Mouse (Mus musculus): ENCODE data around the gene Spef2.
"Not testable (repeated sequence)": the region's sequence is repeated elsewhere in the genome, so short reads cannot be mapped to it uniquely, and the experiment has no call there.

Gene Spef2

GRCm38 (mm10) chr15:9668575-9668974 is 80.1 kb downstream of the Spef2 start:
- DNase-seq, result no peak

DNA sequence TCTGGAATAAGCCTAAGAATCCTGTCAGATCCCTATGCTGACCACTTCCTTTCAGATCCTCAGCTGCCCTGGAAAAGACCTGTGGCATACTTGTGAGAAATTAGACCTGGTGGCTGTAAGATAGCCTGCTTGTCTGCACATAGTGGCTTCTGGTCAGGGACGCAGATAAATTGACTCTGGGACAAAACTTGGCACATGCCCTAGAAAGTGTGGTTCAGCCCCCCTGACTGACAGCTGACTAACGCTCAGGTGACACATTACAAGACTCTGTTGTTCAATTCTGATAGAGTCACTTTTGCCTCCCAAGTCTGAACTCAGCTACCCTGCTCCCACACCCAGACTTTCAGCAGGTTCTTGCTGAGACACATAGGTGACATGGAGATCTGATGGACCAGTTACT is 83.7 kb downstream of the Spef2 start:
- DNase-seq, result not testable (repeated sequence)

DNA sequence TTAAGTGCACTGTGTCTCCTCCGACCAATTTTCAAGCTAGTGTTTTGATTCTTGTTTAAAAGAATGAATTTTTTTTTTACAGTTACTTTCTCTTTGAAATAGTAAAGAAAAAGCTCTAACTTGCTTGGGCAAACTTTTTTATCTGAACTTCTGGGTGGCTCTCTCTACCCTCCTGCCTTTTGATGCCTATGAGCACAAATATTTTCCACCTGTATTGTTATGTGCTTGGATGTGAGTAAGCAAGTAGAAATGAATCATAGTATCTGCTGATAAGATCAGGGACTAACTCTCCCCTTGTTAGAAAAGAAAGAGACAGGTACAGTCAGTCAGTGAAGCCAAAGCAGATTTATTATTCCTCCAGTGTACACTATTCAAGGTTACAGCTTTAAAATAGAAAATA is 87.5 kb downstream of the Spef2 start:
- no peak for DNase-seq

DNA sequence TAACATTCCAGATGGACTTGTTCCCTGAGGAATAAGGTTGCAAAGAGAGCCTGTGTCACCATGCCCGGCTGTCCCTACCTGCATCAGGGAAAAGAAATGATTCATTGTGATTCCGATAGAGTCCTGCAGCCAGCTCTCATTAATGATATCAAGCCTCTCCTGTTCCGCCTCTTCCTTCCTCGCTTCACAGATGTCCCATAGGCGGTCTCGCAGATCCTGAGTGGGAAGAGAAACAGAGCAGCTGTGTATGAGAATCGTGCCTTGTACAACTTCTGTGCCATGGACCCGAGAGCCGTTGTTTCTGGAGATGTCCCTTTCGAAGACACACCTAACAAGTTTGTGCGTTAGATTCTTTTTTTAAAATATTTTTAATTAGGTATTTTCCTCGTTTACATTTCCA is 114.2 kb downstream of the Spef2 start:
- no peak for DNase-seq

- DNase-seq, result no peak
These were observed 117.0 kb downstream of the Spef2 start for GRCm38 (mm10) chr15:9631657-9632056.

- DNase-seq, result no peak
These were observed 119.0 kb downstream of the Spef2 start for GRCm38 (mm10) chr15:9629660-9630059.

- no peak for DNase-seq
These were observed 124.0 kb downstream of the Spef2 start for GRCm38 (mm10) chr15:9624619-9625018.

DNA sequence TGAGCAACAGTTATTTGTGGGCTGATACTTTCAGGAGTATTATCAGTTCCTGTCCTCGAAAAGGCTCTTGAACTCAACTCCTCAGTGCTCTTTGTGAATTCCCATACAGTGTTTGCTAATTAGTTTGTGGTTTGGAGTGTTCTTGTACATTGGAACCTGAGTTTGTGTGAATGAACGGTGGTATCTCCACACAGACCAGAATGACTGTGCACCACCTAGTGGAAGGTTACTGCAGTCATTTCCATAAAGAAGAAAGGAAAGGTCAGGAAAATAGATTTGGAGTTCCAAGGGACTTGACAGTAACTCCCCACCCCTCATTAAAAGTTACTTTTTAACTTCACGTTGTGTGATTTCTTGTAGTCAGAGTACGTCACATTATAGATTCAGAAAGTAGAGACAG is 140.5 kb downstream of the Spef2 start:
- DNase-seq, result no peak

- DNase-seq, result no peak
These were observed 148.6 kb downstream of the Spef2 start for GRCm38 (mm10) chr15:9600088-9600455.

- no peak for DNase-seq
These were observed 149.1 kb downstream of the Spef2 start for GRCm38 (mm10) chr15:9599382-9600087.

DNA sequence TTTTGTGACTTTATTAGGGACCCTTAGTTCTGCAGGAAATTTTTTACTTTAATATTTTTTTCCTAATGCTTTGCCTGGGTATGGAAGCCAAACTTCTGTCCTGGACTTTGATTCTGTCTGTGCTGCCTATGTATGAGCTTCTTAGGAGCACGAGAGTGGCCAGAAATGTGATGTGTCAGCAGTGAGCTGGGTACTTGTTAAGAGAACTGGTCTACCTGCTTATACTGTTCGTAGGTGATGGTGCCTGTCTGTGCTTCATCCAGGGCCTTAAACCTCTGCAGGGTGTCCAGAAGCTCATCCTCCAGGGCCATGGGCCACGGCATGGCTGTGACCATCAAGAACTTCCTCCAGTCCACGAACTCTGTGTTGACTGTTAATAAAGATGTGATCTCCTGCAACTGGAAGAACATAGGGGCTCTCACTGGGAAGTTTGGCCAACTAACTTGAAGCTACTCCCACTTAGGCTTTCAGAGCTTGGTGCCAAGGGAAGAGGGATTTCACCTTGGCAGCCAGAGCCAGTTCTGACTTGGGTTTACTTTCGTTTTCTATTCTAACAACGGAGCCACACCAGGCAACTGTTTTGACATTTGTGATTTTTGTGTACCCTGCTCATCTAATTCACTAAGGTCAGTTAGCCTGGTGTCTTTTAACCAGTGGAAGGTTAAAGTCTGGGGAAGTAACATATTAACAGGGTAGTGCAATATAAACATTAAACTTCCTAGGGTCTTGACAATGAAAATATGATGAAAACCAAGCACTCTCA is 152.2 kb downstream of the Spef2 start:
- DNase-seq, result peak in 1 of 2 experiments; percentile 6

DNA sequence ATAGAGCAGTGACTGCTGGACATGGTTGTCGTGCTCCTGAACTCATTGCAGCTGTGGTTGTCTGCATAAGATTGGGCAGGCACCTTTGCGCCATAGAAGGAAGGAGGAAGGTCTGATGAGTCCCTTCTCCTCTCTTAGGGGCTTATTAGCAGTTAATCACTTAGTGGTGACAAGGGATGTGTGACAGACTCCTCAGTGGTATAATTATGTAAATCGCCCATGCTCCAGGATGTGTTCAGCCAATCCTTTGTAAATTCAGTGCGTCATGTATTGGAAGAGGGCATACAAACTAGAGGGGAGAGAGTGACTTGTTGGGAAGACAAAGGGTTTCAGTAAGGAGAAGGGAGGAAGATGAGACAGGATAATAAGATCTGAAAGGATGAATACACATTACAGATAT is 158.7 kb downstream of the Spef2 start:
- no peak for DNase-seq

DNA sequence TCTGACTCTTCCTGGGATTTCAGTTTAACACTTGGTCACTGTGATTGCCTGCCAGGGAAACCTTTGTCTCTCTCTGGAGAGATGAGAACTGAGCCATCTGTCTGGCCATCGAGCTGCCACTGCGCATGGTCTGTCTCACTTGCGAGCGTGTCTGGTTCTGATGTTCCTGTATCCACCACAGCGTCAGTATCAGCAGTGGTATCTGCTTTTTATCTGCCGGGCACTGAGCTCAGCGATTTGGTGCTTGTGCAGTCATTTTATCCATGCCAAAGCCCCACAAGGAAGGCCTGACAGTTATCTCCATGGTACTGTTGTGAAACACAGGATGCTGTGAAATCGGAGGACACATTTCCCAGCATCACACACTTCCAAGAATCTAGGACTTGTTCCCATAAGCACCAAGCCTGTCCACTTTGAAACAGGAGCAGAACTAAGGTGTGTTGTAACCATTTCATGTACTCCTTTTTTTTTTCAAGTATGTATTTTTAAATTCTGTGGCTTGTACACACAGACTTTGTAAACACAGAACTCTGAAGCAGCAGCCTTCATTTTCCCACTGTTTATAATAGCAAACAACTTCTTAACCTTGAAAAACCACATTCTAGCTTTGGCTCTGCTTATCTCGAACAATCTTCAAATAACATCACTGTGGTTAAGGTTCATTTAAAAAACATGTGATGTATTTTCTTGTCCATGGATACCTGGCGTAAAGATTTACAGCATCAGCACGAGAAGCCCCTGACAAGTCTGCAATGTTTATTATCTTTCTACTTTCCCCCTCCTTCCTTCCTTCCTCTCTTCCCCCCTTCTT is 168.0 kb downstream of the Spef2 start:
- no peak for DNase-seq

GRCm38 (mm10) chr15:9577303-9577702 is 171.4 kb downstream of the Spef2 start:
- DNase-seq, result no peak

- no peak for DNase-seq
These were observed 173.9 kb downstream of the Spef2 start for GRCm38 (mm10) chr15:9574796-9575195.

- no peak for DNase-seq
These were observed 175.3 kb downstream of the Spef2 start for GRCm38 (mm10) chr15:9573361-9573760.

DNA sequence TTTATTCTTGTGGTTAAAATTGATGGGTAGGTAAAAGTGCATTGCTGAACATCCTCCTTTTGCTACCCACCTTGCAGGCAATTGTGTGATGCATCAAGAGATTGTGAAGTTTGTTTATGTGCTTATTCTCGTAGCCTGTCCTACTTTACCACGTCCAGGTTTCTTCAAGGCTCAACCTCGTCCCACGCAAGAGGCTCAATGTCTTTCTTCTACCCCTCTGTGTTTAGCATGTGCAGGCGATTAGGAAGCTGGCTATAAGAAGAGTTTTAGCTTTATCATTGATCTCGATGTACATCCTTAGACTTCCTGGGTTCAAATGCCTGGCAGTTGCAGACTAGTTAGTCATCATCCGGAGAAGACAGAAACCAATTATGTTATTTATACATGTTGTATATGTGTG is 176.0 kb downstream of the Spef2 start:
- no peak for DNase-seq

GRCm38 (mm10) chr15:9571896-9572295 is 176.8 kb downstream of the Spef2 start:
- no peak for DNase-seq

DNA sequence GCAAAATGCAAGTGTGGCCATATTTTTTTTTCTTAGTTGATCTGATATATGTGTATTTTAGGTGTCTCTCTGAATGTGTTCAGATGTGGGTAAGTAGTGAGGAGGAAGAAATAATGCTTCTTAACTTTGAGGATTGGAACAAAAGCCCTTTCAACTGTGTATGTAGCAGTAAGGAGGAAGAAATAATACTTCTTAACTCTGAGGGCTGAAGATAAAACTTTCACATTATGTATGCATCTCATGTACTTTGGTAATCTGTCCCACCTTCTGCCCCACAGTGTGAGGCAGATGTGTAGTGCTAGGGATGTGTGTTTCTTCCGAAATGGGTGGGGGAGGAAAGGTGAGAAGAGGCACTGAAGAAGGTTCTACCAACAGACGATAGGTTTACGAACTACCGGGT is 181.4 kb downstream of the Spef2 start:
- no peak for DNase-seq

DNA sequence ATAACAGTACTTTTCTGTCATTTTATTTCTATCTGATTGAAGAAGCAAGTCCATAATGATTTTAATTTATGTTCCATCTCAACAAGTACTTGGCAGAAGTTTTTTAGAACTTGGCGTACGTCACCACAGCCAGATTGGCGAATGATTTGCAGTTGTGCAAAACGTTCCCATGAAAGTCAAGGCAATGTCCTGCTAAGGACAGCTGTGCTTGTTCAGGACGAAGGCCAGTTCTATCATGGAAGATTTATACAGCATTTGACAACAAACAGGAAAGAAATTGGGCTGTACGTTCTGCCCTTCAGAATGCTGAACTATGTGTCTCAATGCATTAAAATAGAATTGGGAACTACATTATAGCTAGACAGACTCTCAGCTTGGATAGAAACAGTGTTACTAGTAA is 183.3 kb downstream of the Spef2 start:
- DNase-seq, result no peak

- no peak for DNase-seq
These were observed 184.5 kb downstream of the Spef2 start for GRCm38 (mm10) chr15:9564156-9564555.

DNA sequence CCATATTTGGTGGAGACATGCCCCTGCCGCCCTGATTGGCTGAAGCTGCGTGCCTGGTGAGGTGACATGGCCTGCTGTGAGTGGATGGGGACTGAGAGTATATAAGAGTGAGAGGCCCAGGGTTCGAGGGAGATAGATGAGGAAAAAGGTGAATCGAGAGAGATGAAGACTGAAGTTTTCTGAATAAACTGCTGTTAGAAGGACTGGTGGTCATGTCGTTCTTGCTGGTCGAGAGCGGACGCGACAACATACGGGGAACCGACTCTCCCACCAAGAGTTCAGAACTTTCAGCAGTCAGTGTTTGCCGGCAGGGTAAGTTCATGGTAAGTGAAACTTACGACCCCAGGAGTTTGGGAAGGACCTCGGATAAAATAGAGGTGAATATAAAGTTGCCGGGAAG is 191.4 kb downstream of the Spef2 start:
- DNase-seq, result not testable (repeated sequence)

DNA sequence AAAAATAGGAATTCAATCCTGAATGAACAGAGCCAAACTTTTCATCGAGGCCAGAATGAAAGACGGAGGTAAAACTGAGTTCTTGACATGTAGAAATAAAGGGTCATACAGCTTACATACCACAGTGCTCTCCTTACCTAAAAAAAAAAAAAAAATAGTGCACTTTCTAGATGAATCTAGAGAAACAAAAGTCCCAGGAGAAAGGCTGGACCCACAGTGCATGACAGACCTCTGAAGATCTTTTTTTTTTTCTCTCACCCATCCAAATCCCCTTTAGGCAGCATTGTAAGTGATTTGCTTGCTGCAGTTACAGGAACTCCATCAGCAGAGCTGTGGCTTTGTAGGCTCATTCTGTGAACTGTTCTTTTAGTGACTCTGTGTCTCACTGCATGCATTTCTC is 199.7 kb downstream of the Spef2 start:
- no peak for DNase-seq

- no peak for DNase-seq
These were observed 213.5 kb downstream of the Spef2 start for GRCm38 (mm10) chr15:9535200-9535599.

Measured in spleen, adult 18-20 months (tissue).